Mouse (Mus musculus): ENCODE data around the gene Rnase13. TPM values are rescaled to one million over a fixed set of nuclear protein-coding genes. Genes with fewer than 3 reads are reported as not detected.

The Rnase13 gene
- polyA plus RNA-seq, 1 experiment = not detected

- no peaks in the 10 kb centered on the region for H3K79me2 ChIP-seq (ENCODE audit: control insufficient read depth, insufficient read depth)
- H3K4me2 ChIP-seq (ENCODE audit: low read depth) = no peak overlapping the region
- no peaks in the 10 kb centered on the region for H3K27me3 ChIP-seq (ENCODE audit: control insufficient read depth, insufficient read depth, insufficient read length)
- no peak overlapping the region for H3ac ChIP-seq (ENCODE audit: control insufficient read depth, insufficient read length)
- TF ChIP-seq CEBPB (IDR thresholded peaks at IDR 0.05; ENCODE audit: insufficient read depth, poor library complexity, severe bottlenecking) = no peak
- TF ChIP-seq POLR2AphosphoS2 (IDR thresholded peaks at IDR 0.05; ENCODE audit: insufficient read length, low read depth) = no peak
- no peak for TF ChIP-seq USF1 (IDR thresholded peaks at IDR 0.05; ENCODE audit: low read depth)
- no peak for TF ChIP-seq TCF12 (IDR thresholded peaks at IDR 0.05; ENCODE audit: insufficient read depth, poor library complexity, severe bottlenecking)
- H3K4me3 ChIP-seq = no peak overlapping the region
- H3K36me3 ChIP-seq (ENCODE audit: control insufficient read depth, insufficient read depth) = no peaks in the 10 kb centered on the region
These were observed 23.2 kb downstream of the Rnase13 start for GRCm38 (mm10) chr14:51899351-51899750.

GRCm38 (mm10) chr14:51896539-51897170 is 25.9 kb downstream of the Rnase13 start:
- Histone ChIP-seq H3K36me3 (ENCODE audit: control insufficient read depth, insufficient read depth) (no peaks in the 10 kb centered on the region), H3K27me3 (ENCODE audit: control insufficient read depth, insufficient read depth, insufficient read length) (no peaks in the 10 kb centered on the region), H3K79me2 (ENCODE audit: control insufficient read depth, insufficient read depth) (no peaks in the 10 kb centered on the region), H3ac (ENCODE audit: control insufficient read depth, insufficient read length) (no peak overlapping the region), H3K4me3 (no peak overlapping the region), H3K4me2 (ENCODE audit: low read depth) (no peak overlapping the region)
- peak in 1 of 3 experiments; percentile 51 for TF ChIP-seq MYOG (IDR thresholded peaks at IDR 0.05; ENCODE audit: control insufficient read depth in 1 of 3, insufficient read depth in 1 of 3, insufficient read length in 2 of 3, low read depth in 2 of 3)
- TF ChIP-seq TCF3 (IDR thresholded peaks at IDR 0.05; ENCODE audit: insufficient read length, low read depth) = no peak
- TF ChIP-seq MYOD1 (IDR thresholded peaks at IDR 0.05; ENCODE audit: control insufficient read depth in 1 of 3, insufficient read length in 2 of 3, low read depth in 2 of 3) = peak in 1 of 3 experiments; percentile 61

- H3K27me3 ChIP-seq (ENCODE audit: control insufficient read depth, insufficient read depth, insufficient read length) = no peaks in the 10 kb centered on the region
- H3ac ChIP-seq (ENCODE audit: control insufficient read depth, insufficient read length) = no peak overlapping the region
- H3K4me2 ChIP-seq (ENCODE audit: low read depth) = no peak overlapping the region
- H3K36me3 ChIP-seq (ENCODE audit: control insufficient read depth, insufficient read depth) = no peaks in the 10 kb centered on the region
- no peak overlapping the region for H3K4me3 ChIP-seq
- H3K79me2 ChIP-seq (ENCODE audit: control insufficient read depth, insufficient read depth) = no peaks in the 10 kb centered on the region
- TF ChIP-seq TCF3 (IDR thresholded peaks at IDR 0.05; ENCODE audit: insufficient read length, low read depth) (no peak), SRF (IDR thresholded peaks at IDR 0.05; ENCODE audit: control insufficient read depth, insufficient read length, low read depth) (no peak), MYOD1 (IDR thresholded peaks at IDR 0.05; ENCODE audit: control insufficient read depth in 1 of 3, insufficient read length in 2 of 3, low read depth in 2 of 3) (no peak), POLR2AphosphoS2 (IDR thresholded peaks at IDR 0.05; ENCODE audit: insufficient read length, low read depth) (no peak), E2F4 (IDR thresholded peaks at IDR 0.05; ENCODE audit: insufficient read depth) (no peak), REST (IDR thresholded peaks at IDR 0.05; ENCODE audit: insufficient read depth, insufficient read length) (no peak), TCF12 (IDR thresholded peaks at IDR 0.05; ENCODE audit: insufficient read depth, poor library complexity, severe bottlenecking) (no peak), CEBPB (IDR thresholded peaks at IDR 0.05; ENCODE audit: insufficient read depth, poor library complexity, severe bottlenecking) (no peak), POLR2A (IDR thresholded peaks at IDR 0.05; ENCODE audit: insufficient read length, low read depth) (no peak), MAX (IDR thresholded peaks at IDR 0.05; ENCODE audit: low read depth) (no peak), USF1 (IDR thresholded peaks at IDR 0.05; ENCODE audit: low read depth) (no peak), MYOG (IDR thresholded peaks at IDR 0.05; ENCODE audit: control insufficient read depth in 1 of 3, insufficient read depth in 1 of 3, insufficient read length in 2 of 3, low read depth in 2 of 3) (no peak)
These were observed 26.6 kb downstream of the Rnase13 start for GRCm38 (mm10) chr14:51896019-51896418.

GRCm38 (mm10) chr14:51895071-51895470 is 27.5 kb downstream of the Rnase13 start:
- Histone ChIP-seq H3K27me3 (ENCODE audit: control insufficient read depth, insufficient read depth, insufficient read length) (no peaks in the 10 kb centered on the region), H3ac (ENCODE audit: control insufficient read depth, insufficient read length) (no peak overlapping the region), H3K36me3 (ENCODE audit: control insufficient read depth, insufficient read depth) (no peaks in the 10 kb centered on the region), H3K4me3 (no peak overlapping the region), H3K79me2 (ENCODE audit: control insufficient read depth, insufficient read depth) (no peaks in the 10 kb centered on the region), H3K4me2 (ENCODE audit: low read depth) (no peak overlapping the region)
- no peak for TF ChIP-seq SRF (IDR thresholded peaks at IDR 0.05; ENCODE audit: control insufficient read depth, insufficient read length, low read depth)
- no peak for TF ChIP-seq MYOD1 (IDR thresholded peaks at IDR 0.05; ENCODE audit: control insufficient read depth in 1 of 3, insufficient read length in 2 of 3, low read depth in 2 of 3)
- no peak for TF ChIP-seq TCF12 (IDR thresholded peaks at IDR 0.05; ENCODE audit: insufficient read depth, poor library complexity, severe bottlenecking)
- TF ChIP-seq TCF3 (IDR thresholded peaks at IDR 0.05; ENCODE audit: insufficient read length, low read depth) = no peak
- TF ChIP-seq POLR2AphosphoS2 (IDR thresholded peaks at IDR 0.05; ENCODE audit: insufficient read length, low read depth) = no peak
- TF ChIP-seq REST (IDR thresholded peaks at IDR 0.05; ENCODE audit: insufficient read depth, insufficient read length) = no peak
- no peak for TF ChIP-seq POLR2A (IDR thresholded peaks at IDR 0.05; ENCODE audit: insufficient read length, low read depth)
- TF ChIP-seq MAX (IDR thresholded peaks at IDR 0.05; ENCODE audit: low read depth) = no peak
- TF ChIP-seq E2F4 (IDR thresholded peaks at IDR 0.05; ENCODE audit: insufficient read depth) = no peak
- TF ChIP-seq USF1 (IDR thresholded peaks at IDR 0.05; ENCODE audit: low read depth) = no peak
- no peak for TF ChIP-seq CEBPB (IDR thresholded peaks at IDR 0.05; ENCODE audit: insufficient read depth, poor library complexity, severe bottlenecking)
- no peak for TF ChIP-seq MYOG (IDR thresholded peaks at IDR 0.05; ENCODE audit: control insufficient read depth in 1 of 3, insufficient read depth in 1 of 3, insufficient read length in 2 of 3, low read depth in 2 of 3)

- no peak for TF ChIP-seq MYOD1 (IDR thresholded peaks at IDR 0.05; ENCODE audit: control insufficient read depth in 1 of 3, insufficient read length in 2 of 3, low read depth in 2 of 3)
- no peak for TF ChIP-seq POLR2A (IDR thresholded peaks at IDR 0.05; ENCODE audit: insufficient read length, low read depth)
- TF ChIP-seq MAX (IDR thresholded peaks at IDR 0.05; ENCODE audit: low read depth) = no peak
- no peak for TF ChIP-seq USF1 (IDR thresholded peaks at IDR 0.05; ENCODE audit: low read depth)
- no peak for TF ChIP-seq POLR2AphosphoS2 (IDR thresholded peaks at IDR 0.05; ENCODE audit: insufficient read length, low read depth)
- TF ChIP-seq E2F4 (IDR thresholded peaks at IDR 0.05; ENCODE audit: insufficient read depth) = no peak
- TF ChIP-seq TCF12 (IDR thresholded peaks at IDR 0.05; ENCODE audit: insufficient read depth, poor library complexity, severe bottlenecking) = no peak
- TF ChIP-seq TCF3 (IDR thresholded peaks at IDR 0.05; ENCODE audit: insufficient read length, low read depth) = no peak
- TF ChIP-seq MYOG (IDR thresholded peaks at IDR 0.05; ENCODE audit: control insufficient read depth in 1 of 3, insufficient read depth in 1 of 3, insufficient read length in 2 of 3, low read depth in 2 of 3) = no peak
- TF ChIP-seq CEBPB (IDR thresholded peaks at IDR 0.05; ENCODE audit: insufficient read depth, poor library complexity, severe bottlenecking) = no peak
- TF ChIP-seq SRF (IDR thresholded peaks at IDR 0.05; ENCODE audit: control insufficient read depth, insufficient read length, low read depth) = no peak
- no peak for TF ChIP-seq REST (IDR thresholded peaks at IDR 0.05; ENCODE audit: insufficient read depth, insufficient read length)
- Histone ChIP-seq H3K79me2 (ENCODE audit: control insufficient read depth, insufficient read depth) (no peaks in the 10 kb centered on the region), H3K4me3 (no peak overlapping the region), H3K27me3 (ENCODE audit: control insufficient read depth, insufficient read depth, insufficient read length) (no peaks in the 10 kb centered on the region), H3ac (ENCODE audit: control insufficient read depth, insufficient read length) (no peak overlapping the region), H3K4me2 (ENCODE audit: low read depth) (no peak overlapping the region), H3K36me3 (ENCODE audit: control insufficient read depth, insufficient read depth) (no peaks in the 10 kb centered on the region)
These were observed 28.8 kb downstream of the Rnase13 start for GRCm38 (mm10) chr14:51893809-51894208.
